Mouse (Mus musculus) c-Kit-negative CD71-positive TER-119-positive erythroid progenitor cells, embryonic 14.5 days (primary cell): ENCODE results near the gene Prkcz.

ENCODE experiments used
- DNase-seq: peaks from one replicate; pipeline ENCODE4 v3.0.0-alpha.2; 2013; ENCODE audit warnings: low read depth, low spot score

Prkcz gene

DNA sequence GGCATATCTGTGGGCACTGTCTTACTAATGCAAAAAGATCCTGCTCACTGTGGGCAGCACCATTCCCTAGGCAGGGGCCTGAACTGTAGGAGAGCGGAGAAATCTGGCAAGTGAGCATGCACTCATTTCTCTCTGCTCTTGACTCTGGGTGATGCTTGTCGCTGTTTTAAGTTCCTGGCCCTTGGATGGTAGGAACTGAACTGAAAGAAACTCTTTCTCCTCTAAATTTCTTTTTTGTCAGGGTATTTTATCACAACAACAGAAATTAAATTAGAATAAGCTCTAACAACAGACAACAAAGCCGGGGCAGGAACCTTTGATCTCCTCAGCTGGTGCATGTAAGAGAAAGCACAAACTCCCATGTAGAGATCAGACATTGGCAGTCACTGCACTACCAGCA lies 46.1 kb downstream of the Prkcz start:
- DNase-seq: no peak

GRCm38 (mm10) chr4:155308679-155309078 lies 52.5 kb downstream of the Prkcz start:
- no peak for DNase-seq

DNA sequence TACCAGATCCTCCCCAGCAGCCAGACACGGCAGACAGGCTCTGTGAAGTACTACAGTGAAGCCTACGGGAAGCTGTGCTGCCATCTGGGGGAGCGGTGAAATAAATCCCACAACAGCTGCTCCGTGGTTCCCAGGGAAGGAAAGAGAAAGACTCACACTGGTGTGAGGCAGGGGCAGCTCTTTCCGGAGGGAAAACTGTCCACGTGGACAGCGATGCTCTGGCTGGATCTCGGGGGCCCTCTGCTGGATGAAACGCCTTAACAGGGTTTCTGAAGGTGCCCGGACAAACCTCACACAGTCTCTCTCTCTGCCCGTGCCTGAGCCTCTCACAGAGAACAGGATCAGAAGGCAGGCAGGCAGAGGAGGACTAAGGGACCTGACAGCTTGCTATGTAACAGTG lies 53.1 kb downstream of the Prkcz start:
- no peak for DNase-seq

GRCm38 (mm10) chr4:155307591-155307990 lies 53.6 kb downstream of the Prkcz start:
- DNase-seq: no peak

GRCm38 (mm10) chr4:155306356-155307242 lies 54.6 kb downstream of the Prkcz start:
- no peak for DNase-seq

- no peak for DNase-seq
These were observed 55.6 kb downstream of the Prkcz start for GRCm38 (mm10) chr4:155305531-155306031.

DNA sequence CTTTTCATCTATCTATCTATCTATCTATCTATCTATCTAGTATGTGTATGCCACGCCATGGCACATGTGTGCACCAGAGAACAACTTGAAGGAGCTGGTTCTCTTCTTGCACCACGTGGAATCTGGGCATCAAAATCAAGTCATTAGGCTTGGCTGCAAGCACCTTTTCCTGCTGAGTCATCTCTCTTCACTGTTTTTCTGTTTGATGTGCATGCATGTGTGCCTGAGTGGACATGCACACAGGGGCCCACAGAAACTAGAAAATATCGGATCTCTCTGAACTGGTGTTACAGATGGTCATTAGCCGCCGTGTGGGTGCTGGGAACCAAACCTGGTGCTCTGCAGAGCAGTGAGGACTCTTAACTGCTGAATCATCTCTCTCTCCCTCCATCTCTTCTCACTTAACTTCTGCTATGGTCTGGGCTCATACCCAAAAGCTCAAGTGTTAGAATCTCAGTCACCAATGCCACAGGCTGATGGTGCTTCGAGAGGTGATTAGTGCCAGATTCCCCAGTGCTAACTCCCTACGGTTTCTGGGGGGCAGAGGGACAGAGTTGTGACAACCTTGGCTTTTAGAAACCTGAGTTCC lies 56.6 kb downstream of the Prkcz start:
- DNase-seq: no peak

DNA sequence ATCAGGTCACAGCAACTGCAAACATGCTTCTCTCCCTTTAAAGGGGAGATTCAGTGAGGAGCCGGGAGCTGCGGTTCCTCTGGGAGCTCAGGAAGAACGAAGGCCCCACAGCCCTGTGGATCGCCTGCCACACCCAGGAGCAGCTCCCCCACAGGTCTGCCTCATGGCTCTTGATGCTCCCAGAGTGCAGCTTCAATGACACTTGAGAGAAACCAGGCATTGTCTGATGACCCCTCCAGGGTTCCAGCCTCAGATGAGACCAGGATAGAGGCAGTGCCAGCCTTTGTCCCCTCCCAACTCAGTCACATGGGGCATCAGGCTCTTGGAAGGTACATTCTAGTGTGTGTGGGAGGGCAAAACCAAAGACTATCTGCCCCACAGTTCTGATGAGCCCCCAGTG lies 59.2 kb downstream of the Prkcz start:
- no peak for DNase-seq

DNA sequence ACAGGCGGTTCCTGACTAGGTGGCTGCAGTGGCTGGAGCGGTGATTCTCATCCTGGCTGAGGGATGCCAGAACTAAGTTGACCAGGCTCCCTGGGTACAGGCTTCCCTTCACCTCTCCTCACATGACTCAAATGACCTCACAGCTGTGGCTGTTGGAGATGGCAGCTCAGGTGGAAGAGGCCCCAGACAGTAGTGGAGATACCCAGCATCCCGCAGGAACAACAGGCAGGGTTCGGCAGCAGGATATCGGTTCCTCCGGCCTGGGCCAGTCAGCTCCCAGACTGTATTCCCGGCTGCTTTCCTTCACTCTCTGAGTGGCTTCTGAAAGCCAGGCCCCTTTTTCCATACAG lies 60.1 kb downstream of the Prkcz start:
- no peak for DNase-seq

- DNase-seq: no peak
These were observed 60.6 kb downstream of the Prkcz start for GRCm38 (mm10) chr4:155300421-155301097.

DNA sequence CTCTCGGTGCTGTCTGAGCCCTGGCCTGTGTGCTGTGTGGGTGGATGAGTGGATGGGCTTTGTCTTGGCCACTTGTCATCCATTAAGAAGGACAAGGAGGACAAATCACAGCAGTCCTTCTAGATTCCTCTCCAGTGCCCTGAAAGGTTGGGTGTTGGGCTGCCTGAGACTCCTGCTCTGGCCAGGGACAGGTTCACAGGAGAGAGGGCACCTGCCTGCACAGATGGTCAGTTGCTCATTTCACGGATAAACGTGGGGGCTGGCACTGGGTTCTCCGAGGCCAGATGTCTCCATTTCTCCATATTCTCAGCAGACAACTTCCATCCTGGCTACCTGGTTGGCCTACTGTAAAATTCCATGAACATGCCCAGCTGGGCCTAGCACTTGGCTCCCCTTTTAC lies 62.3 kb downstream of the Prkcz start:
- DNase-seq: no peak

DNA sequence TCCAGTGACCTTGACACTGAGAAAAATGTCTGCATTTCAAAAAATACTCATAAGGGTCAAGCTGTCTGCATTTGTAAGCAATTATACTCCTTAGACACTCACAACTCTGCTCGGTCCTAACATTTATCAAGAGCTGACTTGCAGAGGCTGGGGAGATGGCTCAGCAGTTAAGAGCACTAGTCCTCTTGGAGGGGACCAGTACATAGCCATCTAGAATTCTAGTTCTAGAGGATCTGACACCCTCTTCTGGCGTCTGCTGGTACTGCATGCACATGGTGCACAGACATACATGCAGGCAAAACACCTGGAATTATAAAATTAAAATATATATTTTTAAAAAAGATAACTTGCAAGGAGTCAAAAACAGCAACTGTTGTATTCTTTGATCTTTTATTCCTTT lies 64.1 kb downstream of the Prkcz start:
- no peak for DNase-seq

DNA sequence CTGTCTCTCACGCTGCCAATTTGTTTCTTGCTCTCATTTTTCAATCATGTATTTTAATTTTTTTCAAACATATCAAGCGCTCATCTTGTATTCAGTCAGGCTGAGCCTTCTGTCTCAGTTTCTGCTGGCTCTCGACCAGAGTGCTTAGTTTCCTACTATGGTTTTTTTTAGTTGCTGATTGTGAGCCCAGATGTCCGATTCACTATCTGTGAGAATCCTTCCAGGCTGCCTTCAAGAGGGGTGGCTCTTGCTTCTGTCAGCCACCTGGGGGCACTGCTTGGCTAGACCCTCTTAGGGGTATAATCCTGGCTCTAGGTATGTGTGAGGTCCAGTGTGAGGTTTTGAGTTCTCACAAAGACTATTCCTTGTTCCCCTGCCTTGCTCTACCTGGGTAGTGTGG lies 65.2 kb downstream of the Prkcz start:
- no peak for DNase-seq

DNA sequence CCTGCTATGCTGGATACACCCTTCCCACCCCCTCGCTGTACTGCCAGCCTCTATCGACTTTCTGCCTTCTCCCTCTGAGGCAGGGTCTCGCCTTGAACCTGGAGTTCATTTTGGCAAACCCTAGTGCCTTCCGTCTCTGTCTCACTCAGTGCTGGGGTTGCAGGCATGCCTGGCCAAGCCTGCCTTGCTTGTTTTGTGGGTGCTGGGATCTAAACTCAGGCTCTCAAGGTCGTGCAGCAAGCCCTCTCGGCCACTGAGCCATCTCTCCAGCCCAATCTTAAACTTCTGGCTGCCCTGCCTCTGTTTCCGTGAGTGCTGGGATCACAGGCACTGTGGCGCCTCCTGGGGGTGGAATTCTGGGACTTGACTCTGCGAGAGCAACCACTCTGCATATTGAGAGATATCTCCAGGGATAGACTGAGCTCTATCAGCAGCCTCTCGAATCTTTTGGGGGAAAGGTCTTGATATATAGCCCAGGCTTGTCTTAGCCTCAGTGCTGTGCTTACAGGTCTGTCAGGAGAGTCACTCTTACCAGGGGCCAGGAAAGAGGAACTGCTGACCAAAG lies 66.1 kb downstream of the Prkcz start:
- no peak for DNase-seq

- no peak for DNase-seq
These were observed 66.8 kb downstream of the Prkcz start for GRCm38 (mm10) chr4:155294381-155294780.

- no peak for DNase-seq
These were observed 68.3 kb downstream of the Prkcz start for GRCm38 (mm10) chr4:155292863-155293262.

DNA sequence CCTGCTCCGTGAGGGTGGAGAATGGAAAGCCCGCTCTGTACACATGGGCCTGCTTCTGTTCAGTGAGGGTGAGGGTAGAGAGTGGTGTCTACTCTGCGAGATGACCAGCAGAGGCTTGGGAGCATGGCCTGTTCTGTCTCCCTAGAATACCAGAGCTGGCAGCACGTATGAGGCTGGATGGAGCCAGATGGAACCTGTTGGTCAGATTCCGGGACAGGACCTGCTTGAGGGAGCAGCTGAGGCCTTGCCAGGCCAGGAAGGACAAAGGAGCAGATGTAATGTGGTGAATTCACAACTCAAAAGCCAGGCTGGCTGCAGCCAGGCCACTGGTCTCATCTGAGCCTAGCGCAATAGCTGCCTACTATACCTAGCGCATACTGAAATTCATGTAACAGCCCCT lies 71.1 kb downstream of the Prkcz start:
- DNase-seq: no peak

GRCm38 (mm10) chr4:155288586-155288985 lies 72.6 kb downstream of the Prkcz start:
- DNase-seq: no peak

GRCm38 (mm10) chr4:155287713-155288112 lies 73.4 kb downstream of the Prkcz start:
- DNase-seq: no peak

DNA sequence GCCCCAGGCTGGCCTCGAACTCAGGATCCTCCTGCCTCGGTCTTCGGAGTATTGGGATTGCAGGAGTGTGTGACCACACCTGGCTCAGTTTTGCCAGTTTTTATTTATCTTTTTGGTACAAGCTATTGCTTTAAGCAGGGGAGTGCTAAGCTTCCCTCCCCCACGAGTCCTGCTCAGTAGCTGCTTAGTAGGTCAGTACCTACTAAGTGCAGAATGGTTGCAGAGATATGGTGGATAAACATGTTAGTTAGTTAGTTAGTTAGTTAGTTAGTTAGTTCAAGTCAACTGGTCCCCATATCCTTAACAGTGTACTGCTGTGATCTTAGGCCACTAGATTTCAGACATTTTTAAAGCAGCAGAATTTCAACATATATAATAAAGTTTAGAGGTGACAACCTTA lies 75.1 kb downstream of the Prkcz start:
- DNase-seq: no peak

GRCm38 (mm10) chr4:155284521-155285379 lies 76.4 kb downstream of the Prkcz start:
- no peak for DNase-seq
